Mouse (Mus musculus) heart, postnatal 10 days (tissue): Measurements from ENCODE around the gene Vps13c. TPM values are rescaled to one million over a fixed set of nuclear protein-coding genes. Genes with fewer than 3 reads are reported as not detected.
A peak's percentile ranks its signal among the peaks of the same experiment; 100 is the strongest.

Source experiments
- DNase-seq, 2 experiments: peaks; one replicate each; pipeline ENCODE4 v3.0.0; 2021
- intact Hi-C: fragments of 180-260 bp; cut with DNase I; formaldehyde crosslinking; loops from one replicate; pipeline ENCODE4 v1.15.1; 2025
- total RNA-seq, 2 experiments: library from RNA; stranded (reverse); gene quantifications; 2 replicates each; pipeline ENCODE4 v1.2.3; 2021

Vps13c gene
- total RNA-seq, 2 experiments from 2014 or later = 33.1 to 41.8 TPM

DNA sequence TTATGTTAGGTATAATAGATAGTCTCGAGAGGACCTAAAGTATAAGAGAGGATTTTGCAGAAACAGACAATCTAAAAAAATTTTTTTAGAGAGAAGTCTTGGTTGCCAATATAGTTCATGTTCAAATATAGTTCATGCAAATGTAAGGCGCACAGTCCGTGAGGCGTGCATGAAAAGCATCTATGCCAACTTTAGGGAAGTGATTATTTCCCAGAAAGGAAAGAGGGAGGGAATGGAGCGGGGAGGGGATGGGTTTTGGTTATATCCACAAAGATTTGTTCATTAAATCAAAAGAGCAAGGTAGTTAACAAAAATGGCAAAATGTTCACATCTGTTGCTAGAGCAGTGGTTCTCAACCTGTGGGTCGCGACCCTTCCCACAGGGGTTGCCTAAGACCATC lies 166.4 kb downstream of the Vps13c start:
- DNase-seq = no peak
- intact Hi-C loops = no loop called here

DNA sequence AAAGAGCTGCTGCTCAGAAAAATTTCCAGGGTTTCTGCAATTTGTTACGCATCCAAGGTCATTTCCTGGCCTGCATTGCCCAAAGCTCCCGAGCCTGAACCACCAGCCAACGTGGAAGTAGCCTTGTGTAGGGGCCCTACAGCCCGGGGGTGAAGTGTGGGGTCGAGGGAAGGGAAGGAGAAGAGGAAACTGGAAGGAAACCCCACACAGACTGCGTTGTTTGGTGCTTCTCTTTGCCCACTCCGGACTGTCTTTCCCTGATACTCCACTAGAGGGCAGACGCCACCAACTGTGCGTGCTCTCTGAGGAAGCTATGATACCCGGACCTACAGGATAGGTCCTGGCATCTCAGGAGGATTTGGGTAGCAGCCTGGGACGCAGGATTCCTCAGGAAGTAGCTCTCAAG lies 174.8 kb downstream of the Vps13c start:
- intact Hi-C loops = loop anchor here (2.0 to 10.0 kb wide), 7 partner anchors 237 to 1352 kb away; partner anchors contain the start of gene Rora
- DNase-seq = peak; percentile 83 to 90

DNA sequence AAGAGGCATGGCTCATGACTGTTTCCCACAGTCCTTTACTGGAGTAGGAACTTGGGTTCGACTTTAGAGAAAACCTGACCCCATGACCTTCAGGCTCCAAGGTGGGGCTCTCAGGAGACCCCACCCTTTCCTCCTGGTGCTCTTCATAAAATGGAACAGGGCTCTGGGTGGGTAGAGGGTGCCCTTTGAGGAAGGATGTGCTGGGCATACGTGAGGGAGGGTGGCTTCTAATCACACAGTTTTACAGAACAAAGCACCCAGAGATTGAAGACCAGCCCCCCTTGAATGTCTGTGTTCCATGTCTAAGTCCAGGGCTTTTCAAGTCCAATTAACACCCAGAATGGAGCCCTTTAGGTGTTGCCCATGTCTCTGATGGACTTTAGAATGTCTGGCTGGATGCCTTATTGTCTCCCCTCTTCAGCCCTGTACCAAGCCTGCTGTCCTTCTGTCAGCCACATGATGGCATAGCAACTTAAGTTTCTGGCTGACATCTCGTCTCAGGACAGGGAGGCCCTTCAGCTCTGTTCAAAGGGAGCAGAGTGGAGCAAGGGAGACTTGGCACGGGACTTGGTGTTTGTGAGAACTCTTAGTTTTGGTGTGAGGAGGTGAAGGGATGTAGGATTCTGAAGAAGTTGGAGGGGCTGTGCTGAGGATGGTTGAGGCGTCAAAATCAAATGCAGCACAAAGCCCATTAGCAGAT lies 176.2 kb downstream of the Vps13c start:
- DNase-seq = peak; percentile 76 to 78
- intact Hi-C loops = loop anchor here (2.0 to 10.0 kb wide), 7 partner anchors 236 to 1351 kb away; partner anchors contain the start of gene Rora

- peak; percentile 42 to 55 for DNase-seq
- intact Hi-C loops = no loop called here
Observed at GRCm38 (mm10) chr9:68020776-68021365, 180.7 kb downstream of the Vps13c start.

DNA sequence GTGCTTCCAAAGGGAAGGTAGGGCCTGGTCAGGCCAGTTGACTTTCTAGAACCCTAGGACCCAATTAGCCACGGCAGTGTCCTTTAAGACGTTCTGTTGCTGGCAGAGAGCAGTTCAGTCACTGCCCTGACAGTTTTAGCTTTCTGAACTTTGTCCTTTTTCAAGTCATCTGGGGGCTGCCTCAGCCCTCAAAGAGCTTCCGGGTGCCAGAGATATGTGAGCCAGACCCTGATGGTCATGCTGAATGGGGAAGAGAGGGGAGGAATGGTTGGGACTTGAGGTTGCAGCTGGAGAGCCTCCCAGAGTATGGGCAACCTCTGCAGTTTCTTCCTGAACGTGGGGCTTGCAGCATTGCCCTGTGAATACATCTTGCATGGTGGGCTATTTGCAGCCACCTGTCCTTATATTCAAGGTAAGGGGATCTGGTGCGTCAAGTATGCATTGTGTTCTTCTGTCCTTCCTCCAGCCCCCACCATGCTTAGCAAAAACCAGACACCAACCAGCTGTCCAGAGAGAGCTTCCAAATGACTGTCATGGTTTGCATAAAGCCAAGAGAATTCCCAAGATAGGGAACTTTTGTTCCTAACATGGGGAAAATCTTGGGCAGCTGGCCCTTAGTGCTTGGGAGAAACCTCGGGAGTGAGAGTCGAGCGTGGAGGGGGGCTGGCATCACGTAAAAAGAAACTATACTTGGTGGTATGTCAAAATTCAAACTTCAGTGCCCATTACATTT lies 182.3 kb downstream of the Vps13c start:
- peak; percentile 56 to 64 for DNase-seq
- intact Hi-C loops = no loop called here

DNA sequence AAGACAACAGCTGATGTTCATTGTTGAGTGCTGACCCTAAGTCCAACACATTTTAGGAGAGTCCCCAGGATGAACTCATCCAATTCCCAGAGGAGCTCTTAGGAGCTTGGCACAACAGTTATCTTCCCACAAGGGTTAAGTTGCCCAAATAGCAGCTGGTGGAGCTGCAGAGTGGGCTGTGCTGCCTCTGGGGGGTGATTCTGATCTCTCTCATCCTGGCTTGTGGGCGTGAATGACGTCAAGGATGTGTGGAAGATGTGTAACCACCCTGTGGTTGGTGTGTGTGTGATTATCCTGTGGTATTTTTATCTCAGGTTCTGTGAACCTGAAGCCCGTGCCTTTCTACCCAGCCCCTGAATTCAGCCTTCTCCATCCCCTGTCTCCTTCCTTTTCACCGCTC lies 188.4 kb downstream of the Vps13c start:
- DNase-seq = no peak
- intact Hi-C loops = loop anchor here (5.0 kb wide), 1 partner anchor 104 kb away; no protein-coding TSS in a partner anchor

- intact Hi-C loops = no loop called here
- peak; percentile 38 to 44 for DNase-seq
Observed at GRCm38 (mm10) chr9:68033771-68034170, 193.6 kb downstream of the Vps13c start.

Other genes starting within 250 kb of the Vps13c start
- gene C2cd4b, start 81.0 kb upstream of the Vps13c start, total RNA-seq = 1 to 10 TPM; 1.7 to 2.6 TPM
- not detected for gene C2cd4a, start 8.1 kb upstream of the Vps13c start, total RNA-seq